Mouse (Mus musculus) adrenal gland, postnatal 10 days (tissue): ENCODE results near the gene Rhoh. TPM values are rescaled to one million over a fixed set of nuclear protein-coding genes. Genes with fewer than 3 reads are reported as not detected.

Experiments
- DNase-seq: peaks from one replicate; pipeline ENCODE4 v3.0.0; 2021; ENCODE audit warnings: mixed read lengths
- long read RNA-seq, 2 experiments: library from polyadenylated mRNA; stranded (forward); transcript quantifications; one replicate each; pipeline ENCODE4 v2.0.0; 2021
- total RNA-seq, 2 experiments: library from RNA; stranded (reverse); gene quantifications; 2 replicates each; pipeline ENCODE4 v1.2.3; 2021

The Rhoh gene
- total RNA-seq, result 1 to 10 TPM; 2.5 to 2.6 TPM
- long read RNA-seq, experiment 1, transcript Rhoh-202 (3 exons, 2,265 nt), result major isoform, 5 of 5 reads
- long read RNA-seq, experiment 1, partial matches to known transcripts, result 0 of 5 reads
- long read RNA-seq, experiment 1, other reads (novel, unspliced or antisense), result 0 of 5 reads
- long read RNA-seq, experiment 2, partial matches to known transcripts, result 0 of 1 reads
- long read RNA-seq, experiment 2, other reads (novel, unspliced or antisense), result 1 of 1 reads

DNA sequence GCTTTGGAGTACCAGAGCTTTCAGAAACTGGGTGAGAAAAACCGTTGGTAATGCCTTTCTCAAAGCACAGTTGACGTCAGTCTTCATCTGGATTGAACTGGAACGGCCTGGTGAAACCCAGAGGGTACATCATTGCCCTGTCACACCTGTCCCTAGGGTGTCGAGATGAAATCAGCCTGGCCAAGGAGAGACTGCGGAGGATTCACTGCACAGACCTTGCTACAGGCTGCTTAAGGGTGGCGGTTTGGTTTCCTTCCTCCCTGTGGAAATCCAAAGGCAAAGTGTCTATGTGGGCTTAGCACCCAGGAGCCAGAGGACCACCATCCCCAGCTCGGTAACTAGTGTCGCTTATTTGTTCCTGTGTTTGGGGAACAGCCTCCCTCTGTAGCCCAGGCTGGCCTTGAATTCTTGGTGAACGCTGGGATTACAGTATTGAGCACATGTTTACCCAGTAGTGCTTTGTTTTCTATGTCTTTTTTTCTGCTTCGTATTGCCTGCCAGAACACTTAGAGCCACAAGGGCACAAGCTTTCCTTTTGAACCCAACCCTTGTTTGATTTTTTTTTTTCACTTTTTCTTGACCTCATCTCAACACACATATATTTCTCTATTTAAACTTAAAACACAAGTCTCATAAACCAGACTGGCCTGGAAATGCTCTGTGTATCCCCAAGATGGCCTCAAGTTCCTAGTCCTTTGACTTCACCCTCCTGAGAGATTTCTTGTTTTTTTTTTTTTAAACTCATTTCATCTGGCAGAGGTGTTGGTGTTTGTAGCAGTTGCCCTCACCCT lies at the start of gene Rhoh:
Rhoh (plus strand) TSS at position 60 of the 791 bp plus-strand sequence.
- DNase-seq, result no peak

DNA sequence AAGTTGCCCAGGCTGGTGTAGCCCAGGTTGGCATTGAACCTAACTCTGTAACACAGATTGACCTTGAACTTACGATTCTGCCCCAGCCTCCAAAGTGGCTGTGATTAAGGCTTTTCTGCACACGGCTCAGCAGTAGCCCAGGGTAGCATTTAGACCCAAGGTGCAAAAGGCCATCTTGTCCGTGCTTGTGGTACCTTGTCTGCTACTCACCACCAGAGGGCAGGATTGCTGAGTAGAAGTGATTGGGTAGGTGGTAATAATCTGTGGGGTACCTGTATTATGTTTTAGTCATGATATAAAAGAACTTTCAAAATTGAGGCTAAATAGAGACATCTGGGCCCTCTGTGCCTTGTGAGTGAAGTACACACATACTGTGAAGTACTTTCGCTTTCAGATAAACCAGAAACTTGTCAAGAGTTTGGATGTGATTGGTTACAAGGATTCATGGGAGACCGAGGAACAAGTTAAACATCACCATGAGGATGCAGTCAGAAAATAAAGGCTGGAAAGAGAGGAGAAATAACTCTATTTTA lies 37.3 kb upstream of the Rhoh start:
- peak; percentile 48 for DNase-seq

DNA sequence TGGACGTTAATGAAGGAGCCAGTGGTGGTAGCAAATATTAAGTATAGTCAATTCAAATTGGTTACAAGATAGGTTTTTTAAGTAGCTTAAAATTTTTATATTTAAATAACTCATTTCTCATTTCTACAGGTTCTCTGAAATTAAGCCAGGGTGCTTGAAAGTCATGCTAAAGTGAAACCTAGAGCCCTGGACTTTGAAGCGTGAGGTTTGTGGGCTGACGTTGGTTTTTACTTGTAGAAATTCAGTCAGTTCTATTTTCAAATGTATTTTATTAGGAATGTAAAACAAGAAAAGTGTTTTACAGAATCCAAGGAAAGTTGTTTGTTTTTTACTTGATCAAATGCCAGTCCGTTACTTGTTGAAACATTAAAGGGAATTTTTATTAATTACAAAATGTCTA lies 34.5 kb upstream of the Rhoh start:
- DNase-seq, result no peak

DNA sequence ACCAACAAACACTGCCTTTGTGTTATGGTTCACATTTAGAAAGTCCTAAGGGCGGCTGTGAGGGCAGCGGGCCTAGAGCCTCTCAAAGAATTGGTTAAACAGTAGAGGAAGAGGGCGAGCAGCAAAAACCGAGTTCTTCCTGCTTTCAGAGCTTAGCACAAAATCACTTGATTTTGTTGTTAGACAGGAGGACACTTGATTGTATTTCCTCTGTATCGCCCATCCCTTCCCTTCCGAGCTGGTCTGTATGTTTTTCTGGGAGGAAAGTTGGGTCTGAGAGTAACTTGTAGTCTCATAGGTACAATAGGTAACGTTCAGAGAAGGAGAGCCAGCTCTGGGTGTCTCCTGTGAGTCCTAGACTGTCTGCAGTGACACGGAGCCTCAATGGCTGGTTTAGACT lies 33.9 kb upstream of the Rhoh start:
- no peak for DNase-seq

DNA sequence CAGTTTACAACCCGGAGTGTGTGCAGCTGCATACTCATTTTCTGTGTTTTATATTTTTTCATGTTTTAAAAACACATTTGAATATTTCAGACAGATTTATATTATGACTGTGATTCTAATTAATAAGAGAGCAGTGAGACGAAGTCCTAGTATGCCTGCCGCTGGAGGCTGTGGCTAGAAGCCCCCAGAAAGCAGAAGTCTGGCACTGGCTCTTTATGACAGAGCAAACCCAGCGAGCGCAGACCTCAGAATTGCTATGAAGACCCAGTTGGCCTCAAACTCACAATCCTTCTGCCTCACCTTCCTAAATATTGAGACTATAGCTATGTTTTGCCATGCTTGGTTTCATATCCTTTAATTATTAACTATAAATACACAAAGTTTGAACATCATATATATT lies 32.8 kb upstream of the Rhoh start:
- no peak for DNase-seq

DNA sequence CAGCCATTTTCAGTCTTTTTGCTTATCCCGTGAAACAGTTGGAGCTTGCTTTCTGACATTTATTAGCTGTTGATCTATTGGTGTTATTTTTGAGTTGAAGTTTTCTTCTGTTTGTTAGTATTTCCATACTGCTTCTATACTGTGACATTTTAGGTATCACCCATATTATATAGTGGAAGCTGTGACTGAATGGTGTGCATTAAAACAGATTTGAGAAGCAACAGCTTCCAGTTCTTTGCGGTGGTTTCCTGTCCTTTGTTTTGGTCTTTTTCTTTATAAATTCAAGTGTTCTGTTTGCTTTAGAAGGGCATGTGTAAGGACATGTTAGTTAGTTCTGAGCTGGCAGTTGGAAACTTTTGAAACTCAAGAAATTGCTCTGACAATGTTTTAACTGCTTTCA lies 32.0 kb upstream of the Rhoh start:
- DNase-seq, result no peak

DNA sequence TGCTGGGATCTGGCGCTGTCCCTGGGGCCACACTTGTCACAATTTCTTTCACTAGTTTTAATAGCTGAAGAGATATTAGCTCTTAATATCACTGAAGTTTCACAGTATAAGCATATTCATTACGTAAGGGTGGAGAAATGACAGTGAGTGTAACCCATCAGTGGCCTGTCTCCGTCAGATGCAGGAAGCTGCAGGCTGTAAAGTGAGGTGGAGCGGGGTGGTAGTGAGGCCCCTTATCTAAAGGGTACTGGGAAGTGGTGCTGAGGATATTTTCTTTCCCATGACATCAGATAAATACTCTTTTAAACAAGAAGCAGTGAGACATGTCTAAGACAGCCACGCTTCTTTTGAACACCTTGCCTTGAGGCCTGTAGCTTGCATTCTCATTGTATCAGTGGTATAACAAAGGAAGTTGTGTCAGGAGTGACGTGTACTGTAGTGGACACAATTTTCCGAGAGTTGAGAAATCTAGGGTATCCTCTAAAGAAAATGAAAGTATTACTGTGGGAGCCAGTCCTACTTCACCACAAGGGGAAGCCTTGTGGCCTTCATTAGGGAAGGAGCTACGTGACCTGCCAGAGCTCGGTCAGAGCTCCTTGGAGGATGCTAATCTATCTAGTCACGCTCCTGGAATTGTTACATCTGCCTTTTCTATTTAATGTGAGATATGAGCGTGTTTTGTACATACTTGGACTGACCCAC lies 28.9 kb upstream of the Rhoh start:
- no peak for DNase-seq

DNA sequence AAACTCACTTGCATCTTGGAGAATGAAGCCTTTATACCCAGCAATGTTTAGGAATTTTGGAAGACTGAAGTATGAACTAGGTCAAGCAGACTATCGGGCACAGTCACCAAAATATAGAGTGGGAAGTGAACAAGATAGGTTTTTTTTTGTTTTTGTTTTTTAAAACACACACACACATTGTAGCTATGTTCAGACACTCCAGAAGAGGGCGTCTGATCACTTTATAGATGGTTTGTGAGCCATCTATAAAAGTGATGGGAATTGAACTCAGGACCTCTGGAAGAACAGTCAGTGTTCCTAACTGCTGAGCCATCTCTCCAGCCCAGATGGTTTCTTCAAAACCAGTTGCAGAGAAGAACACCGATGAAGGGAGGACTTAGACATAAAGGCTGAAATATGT lies 27.9 kb upstream of the Rhoh start:
- no peak for DNase-seq

DNA sequence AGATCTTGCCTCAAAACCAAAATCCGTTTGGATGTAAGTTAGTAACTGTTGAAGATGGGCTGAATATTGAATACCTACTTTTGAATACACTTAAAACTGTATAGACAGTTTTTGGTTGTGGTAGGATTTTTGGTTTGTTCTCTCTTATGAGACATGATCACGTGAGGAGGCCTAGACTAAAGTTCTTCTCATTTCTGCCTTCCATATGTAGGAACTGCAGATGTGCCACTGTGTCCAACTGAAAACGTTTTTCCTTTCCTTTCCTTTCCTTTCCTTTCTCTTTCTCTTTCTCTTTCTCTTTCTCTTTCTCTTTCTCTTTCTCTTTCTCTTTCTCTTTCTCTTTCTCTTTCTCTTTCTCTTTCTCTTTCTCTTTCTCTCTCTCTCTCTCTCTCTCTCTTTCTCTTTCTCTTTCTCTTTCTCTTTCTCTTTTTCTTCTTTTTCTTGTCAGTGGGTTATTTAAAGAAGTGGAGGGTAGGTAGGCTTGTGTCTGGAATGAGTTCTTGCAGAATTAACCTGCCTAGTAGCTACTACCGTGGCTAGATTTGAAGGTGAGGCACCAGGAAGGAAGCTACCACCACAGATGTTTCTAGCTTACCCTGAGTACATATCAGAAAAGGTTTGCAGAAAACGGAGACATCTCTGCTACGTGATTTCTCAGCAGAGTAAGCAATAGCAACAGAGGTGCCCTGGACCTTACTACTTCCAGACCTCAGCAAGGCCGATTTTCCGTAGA lies 27.1 kb upstream of the Rhoh start:
- DNase-seq, result no peak

DNA sequence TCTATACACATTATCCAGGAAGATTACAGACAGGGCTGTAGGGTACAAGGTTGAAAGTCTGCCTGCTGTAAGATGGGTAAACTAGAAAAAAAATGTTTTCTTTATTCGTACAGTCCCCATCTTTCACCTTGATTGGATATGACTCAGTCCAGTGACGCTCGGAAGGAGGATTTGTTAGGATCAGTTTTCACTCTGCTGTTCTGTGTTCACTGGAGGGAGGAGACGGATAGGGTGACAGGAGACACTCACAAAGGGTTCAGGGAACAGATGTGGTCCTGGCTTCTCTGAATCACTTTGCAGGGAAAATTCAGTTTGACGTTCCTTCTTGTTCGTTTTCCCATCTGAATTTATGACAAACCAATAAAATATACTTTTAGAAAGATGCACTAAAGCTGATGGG lies 23.0 kb upstream of the Rhoh start:
- DNase-seq, result peak; percentile 10

DNA sequence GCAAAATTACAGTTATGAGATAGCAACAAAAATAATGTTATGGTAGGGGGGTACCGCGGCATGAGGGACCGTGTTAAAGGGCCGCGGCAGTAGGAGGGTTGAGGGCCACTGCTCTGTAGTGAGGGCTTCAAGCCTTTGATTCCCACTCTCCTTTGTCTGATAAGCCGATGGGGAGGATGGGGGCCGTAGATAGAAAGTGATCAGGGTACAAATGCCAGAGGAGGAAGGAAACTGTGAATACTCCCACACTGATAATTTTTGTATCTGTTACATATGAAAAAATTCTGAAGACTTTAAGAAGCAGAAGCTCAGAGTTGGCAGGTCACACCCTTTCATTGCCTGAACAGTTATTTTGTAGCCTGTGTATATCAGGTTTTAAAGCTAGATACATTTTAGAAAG lies 18.1 kb upstream of the Rhoh start:
- DNase-seq, result no peak

DNA sequence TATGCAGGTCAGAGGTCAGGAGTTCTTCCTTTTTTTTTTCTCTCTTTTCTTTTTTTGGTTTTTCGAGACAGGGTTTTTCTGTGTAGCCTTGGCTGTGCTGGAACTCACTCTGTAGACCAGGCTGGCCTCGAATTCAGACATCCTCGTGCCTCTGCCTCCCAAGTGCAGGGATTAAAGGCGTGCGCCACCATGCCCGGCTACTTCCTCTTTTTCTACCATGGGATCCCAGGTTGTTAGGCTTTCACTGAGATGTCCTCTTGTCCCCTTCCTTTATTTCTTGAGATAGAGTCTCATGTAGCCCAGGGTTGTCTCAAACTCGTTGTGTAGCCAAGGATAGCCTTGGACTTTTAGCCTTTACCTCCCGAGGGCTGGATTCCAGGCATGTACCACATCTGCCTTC lies 14.5 kb upstream of the Rhoh start:
- no peak for DNase-seq

DNA sequence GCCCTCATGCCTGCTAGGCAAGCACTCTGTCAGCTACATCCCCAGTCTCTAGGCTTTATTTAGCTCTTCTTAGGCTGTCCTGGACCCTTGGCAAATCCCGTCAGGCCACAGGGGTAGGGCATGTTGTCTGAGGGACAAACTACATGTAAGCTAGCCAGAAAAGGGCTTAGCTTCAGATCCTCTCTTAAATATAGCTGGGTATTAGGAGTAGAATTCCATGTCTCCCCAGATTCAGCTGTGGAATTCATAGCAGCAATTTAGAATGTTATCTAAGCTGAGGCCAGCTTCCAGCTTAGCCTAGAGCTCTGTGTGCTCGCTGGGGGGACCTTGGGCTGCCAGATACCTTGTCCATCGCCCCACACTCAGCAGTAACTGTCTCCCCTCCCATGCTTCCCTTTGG lies 14.1 kb upstream of the Rhoh start:
- DNase-seq, result no peak

DNA sequence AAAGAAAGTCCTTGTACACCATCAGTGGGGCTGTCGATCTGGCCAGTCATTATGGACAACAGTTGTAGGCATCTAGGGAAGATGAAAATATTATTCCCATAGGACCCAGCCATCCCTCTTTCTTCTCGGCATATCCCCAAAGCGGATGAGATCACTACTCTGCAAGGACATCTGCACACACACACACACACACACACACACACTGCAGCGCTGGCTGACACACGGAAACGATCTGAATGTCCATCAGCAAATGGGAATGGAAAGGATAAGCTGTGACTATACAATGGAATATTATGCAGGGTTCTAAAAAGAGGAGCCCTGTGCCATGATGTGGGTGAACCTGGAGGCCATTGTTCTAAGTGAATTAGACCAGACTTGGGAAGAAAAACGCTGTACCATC lies 13.4 kb upstream of the Rhoh start:
- peak; percentile 51 for DNase-seq

DNA sequence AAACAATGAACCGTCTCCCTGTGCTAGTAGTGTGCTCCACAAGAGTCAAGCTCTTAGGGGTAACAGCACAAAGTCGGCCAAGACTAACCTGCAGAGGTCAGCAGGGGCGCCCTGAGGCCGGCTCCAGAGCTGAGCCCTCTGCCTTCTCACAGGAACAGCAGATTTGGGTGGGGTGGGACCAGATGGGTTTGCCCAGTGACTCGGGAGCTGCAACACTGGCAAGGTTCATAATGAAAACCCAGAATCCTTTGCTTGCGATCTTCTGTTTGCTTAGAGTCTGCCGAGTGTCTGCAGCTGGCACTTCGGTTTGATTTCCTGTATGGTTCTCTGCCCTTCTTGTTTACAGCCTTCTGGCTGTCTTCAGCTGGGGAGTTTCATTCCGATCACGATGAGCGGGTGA lies 10.2 kb upstream of the Rhoh start:
- no peak for DNase-seq

DNA sequence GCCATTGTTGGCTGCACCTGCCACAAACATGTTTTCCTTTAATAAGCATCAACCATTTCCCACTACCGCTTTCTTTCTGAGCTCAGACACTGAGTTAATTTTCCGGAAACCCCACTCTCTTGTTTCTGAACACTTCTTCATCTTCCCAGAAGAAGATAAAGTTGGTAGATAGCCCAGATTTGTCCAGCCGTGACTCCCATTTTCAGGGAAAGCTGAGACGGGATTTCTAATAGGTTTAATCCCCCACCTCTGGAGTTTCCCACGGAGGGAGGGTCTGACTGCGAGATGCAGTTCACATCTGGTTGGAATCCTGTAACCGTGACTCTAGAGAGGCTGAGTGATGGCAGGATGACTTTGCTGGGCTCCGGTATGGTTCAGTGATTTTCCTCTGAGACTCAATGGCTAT lies 6.2 kb upstream of the Rhoh start:
- DNase-seq, result no peak

DNA sequence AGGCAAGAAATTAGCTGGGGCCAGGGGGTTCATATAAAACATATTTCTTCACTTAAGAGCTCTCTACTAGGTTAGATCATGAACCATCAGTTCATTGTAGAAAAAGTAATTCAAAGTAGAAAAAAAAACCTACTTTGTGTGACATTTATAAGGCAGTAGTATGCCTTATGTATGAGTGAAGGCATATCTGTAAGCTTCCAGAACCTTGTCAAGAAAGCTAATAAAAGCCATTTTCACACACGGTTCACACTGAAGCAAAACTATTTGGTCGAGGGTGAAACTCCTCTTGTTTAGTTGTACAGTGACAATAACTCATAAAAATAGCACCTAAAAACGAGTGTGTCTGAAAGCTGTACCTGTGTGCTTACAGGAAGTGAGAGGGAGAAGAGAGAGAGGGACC lies 5.4 kb upstream of the Rhoh start:
- DNase-seq, result no peak

DNA sequence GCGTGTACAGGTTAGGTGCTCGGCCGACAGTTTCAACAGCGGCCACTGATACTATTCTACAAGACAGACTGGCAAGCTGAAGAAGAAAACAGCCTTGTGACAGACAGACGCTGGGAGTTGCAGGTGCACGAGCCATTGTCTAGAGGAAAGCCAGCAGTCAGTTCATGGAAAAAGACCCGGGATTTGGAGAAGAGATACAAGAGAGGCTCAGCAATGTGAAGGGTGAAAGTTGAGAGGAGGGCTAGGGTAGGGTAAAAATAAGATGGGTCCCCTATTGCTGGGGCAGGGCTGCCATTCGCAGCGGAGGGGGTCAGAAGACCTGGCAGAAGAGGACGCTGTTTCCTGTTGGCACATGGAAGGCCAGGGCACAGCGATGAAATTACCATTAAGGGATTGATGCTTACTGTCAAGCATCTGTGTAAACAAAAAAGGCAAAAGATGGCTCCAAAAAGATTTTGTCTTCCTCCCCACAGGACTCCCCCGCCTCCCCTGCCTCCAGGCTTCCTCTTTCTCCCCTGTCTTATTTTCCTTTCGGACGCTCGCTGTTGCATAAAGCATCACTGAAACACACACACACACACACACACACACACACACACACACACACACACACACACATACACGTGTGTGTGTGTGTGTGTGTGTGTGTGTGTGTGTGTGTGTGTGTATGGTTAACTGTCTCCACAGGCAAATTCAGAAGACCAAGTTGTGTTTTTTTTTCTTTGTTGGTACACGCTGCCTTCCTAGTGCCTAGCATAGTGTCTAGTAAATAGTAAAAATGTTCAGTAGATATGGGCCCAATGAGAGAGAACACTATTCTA lies 4.2 kb upstream of the Rhoh start:
- no peak for DNase-seq

DNA sequence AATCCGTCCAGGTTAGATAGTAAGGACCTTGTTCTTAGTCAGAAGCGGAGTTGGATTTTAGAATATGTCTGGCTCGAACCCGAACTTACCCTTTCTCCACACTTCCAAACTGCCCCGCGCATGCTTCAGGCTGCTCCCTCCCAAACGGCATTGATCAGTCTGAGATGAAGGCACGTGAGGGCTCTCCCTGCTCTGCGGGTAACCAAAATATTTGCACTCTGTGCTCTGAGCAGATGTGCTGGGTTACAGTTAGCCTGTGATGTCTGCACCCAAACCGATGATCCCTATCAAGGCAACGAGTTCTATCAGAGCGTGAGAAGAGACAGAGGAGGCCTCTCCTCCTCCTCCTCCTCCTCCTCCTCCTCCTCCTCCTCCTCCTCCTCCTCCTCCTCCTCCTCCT lies 3.1 kb upstream of the Rhoh start:
- no peak for DNase-seq

DNA sequence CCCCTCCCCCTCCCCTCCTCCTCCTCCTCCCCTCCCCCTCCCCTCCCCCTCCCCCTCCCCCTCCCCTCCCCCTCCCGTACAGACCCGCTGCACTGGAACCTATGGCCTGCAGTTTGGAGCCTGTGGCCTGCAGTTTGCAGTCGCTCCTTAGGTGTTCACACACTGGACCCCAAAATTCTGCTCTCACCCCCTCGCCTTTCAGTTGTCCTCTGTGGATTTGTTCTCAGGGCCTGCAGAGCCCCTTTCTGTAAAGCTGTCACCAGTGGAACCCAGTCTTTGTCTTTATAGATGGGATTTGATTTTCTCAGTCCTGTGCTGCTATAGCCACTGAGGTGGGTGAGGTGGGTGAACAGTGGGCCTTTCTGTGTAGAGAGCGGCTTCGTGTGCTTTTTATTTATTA lies 2.7 kb upstream of the Rhoh start:
- no peak for DNase-seq

DNA sequence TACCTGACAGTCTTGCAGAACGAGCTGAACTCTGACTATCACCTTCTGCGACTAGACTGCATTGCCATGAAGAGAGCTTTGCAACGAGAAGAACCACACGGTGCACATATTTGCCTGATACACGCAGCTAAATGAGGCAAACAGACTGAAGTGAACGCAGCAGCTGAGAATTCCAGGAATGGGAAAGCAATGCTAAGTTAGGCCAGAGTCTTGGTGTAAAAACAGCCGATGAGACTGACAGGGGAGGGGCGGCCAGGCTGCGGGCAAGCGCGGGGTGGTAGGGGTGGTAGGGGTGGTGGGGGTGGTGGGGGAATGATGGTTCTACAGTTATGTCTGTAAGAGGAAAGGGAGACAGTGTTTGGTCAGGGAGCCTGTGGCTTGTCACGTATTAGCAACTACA lies 2.1 kb upstream of the Rhoh start:
- DNase-seq, result no peak

DNA sequence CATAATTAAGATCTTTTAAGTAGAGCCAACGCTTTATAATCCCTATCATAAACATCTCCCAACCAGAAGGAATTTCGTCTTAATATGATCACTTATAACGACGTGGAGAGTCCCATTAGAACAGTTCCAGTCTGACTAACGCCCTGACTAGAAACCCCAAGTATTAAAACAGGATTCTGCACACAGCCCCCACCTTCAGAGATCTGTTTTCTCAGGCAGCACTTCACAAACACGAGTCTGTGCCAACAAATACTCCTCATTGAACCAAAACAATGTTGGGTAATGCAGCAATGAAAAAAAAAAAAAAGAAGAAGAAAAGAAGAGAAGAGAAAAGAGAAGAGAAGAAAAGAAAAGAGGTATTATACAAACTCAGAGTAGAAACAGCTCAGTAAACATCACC lies 1.6 kb upstream of the Rhoh start:
- no peak for DNase-seq
